Mouse (Mus musculus) embryonic facial prominence, embryonic 11.5 days (tissue): Measurements from ENCODE around the gene Adam1a. TPM values are rescaled to one million over a fixed set of nuclear protein-coding genes. Genes with fewer than 3 reads are reported as not detected.

ENCODE experiments used
- ATAC-seq: fragments of 200-750 bp; cut with Nextera tagmentation; replicated peaks from 2 replicates; pipeline ENCODE4 v1.8.0; 2017; ENCODE audit warnings: low read depth; ENCODE audit not compliant: insufficient number of reproducible peaks, low FRiP score, low TSS enrichment
- DNase-seq: peaks from one replicate; pipeline ENCODE4 v3.0.0-alpha.2; 2015; ENCODE audit warnings: low spot score
- H3K27ac ChIP-seq: fragments of 300-500 bp; sonication (generic); replicated peaks from 2 replicates; pipeline ENCODE4 v1.5.1; 2014; ENCODE audit warnings: mild to moderate bottlenecking, low read depth, low read length, control low read depth
- H3K27me3 ChIP-seq: fragments of 300-500 bp; sonication (generic); 2 replicates; pipeline ENCODE4 v1.6.1; 2014; ENCODE audit warnings: mild to moderate bottlenecking, low read length, moderate library complexity, mixed read lengths; ENCODE audit not compliant: control insufficient read depth, insufficient read depth
- H3K36me3 ChIP-seq: fragments of 300-500 bp; sonication (generic); replicated peaks from 2 replicates; pipeline ENCODE4 v1.6.1; 2014; ENCODE audit warnings: low read depth, mild to moderate bottlenecking, low read length, moderate library complexity, mixed read lengths; ENCODE audit not compliant: control insufficient read depth, insufficient read depth
- H3K4me1 ChIP-seq: fragments of 300-500 bp; sonication (generic); 2 replicates; pipeline ENCODE4 v1.6.1; 2014; ENCODE audit warnings: low read length, mixed read lengths; ENCODE audit not compliant: control insufficient read depth, insufficient read depth
- H3K4me2 ChIP-seq: fragments of 300-500 bp; sonication (generic); 2 replicates; pipeline ENCODE4 v1.6.1; 2014; ENCODE audit warnings: low read depth, mild to moderate bottlenecking, control low read depth, low read length, moderate library complexity
- H3K4me3 ChIP-seq: fragments of 300-500 bp; sonication (generic); 2 replicates; pipeline ENCODE4 v1.5.1; 2014; ENCODE audit warnings: low read depth, low read length, control low read depth
- H3K9ac ChIP-seq: fragments of 300-500 bp; sonication (generic); replicated peaks from 2 replicates; pipeline ENCODE4 v1.6.1; 2014; ENCODE audit warnings: mild to moderate bottlenecking, control low read depth, low read length
- H3K9me3 ChIP-seq: fragments of 300-500 bp; sonication (generic); replicated peaks from 2 replicates; pipeline ENCODE4 v1.6.1; 2016; ENCODE audit warnings: mild to moderate bottlenecking, low read length, inconsistent platforms, mixed read lengths; ENCODE audit not compliant: control insufficient read depth
- WGBS: fragments of 180-500 bp; shearing (Covaris S2); extraction: QIAGEN DNeasy Blood & Tissue Kit; methylation state at CpG from one replicate; pipeline ENCODE4 v1.1.7; 2014; 5-methylcytosine and 5-hydroxymethylcytosine counted together
- polyA plus RNA-seq: library from polyadenylated mRNA; unstranded; fragments of >200 nt; fragmentation: Nextera tagmentation; extraction: Ambion mirVana; gene quantifications from 2 replicates; pipeline ENCODE4 v1.2.1, GENCODE M21; 2014

Gene Adam1a
- polyA plus RNA-seq, 1 experiment from 2014 or later: 1.5 TPM

DNA sequence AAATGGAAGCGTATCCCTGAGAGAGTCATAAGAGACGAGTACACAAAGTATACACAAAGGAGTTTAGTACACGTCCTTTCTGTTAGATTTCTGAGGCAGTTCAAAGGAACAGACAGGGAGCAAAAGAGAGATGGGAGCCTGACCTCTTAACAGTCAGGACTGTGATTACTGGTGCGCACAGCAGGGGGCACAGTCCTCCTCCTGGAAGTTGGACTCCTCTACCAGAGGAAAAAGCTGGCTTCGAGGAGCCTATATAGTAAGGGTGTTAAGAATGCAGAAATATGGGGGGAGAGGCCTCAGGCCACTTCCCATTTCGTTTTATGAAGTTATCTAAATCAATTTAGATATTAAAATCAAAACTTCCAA is 1.2 kb upstream of the Adam1a start:
- H3K27ac ChIP-seq: peak overlapping the region; percentile 89; the same call in 1 of the 2 replicates
- no peaks in the 10 kb centered on the region for H3K4me1 ChIP-seq
- H3K4me3 ChIP-seq: peak overlapping the region; percentile 72
- no peaks in the 10 kb centered on the region for H3K36me3 ChIP-seq
- peak overlapping the region; percentile 45 for H3K4me2 ChIP-seq
- peak; percentile 67 for DNase-seq
- no peaks in the 10 kb centered on the region for H3K9me3 ChIP-seq
- WGBS: 43% methylated on average over 6 of the region's 6 CpGs
- H3K9ac ChIP-seq: peak overlapping the region; percentile 80
- no peak for ATAC-seq
- H3K27me3 ChIP-seq: no peaks in the 10 kb centered on the region

DNA sequence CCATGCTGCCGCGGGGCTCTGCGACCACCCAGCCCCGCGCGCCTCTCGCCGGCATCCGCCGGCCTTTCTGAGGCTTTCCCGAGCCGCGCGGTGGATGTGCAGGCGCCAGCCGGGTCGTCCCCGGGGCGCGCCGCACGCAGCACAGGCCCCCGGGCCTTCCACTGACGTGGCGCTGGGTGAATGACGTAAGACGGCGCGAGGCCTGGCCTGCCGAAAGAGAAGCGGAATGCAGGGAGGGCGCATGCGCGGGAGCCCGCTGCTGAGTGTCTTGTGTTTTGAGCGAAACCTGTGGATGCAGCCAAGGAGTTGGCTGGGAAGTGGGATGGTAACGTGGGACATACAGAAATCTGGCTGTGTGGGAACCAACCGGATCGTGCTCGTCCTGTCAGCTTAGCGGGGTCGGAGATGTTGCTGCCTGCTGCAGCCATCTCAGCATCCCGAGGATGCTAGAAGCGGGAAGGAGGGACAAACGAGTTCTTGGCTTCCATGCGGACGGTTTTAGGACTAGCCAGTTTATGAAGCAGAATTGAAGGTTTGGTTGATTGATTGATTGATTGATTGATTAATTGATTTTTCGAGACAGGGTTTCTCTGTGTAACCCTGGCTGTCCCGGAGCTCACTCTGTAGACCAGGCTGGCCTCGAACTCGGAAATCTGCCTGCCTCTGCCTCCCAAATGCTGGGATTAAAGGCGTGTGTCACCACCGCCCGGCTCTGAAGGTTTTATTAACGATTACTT is 679 bp upstream of the Adam1a start, which contains the start of gene Mapkapk5:
Gene Mapkapk5, minus strand, starts transcription at position 113 of the 737 bp plus-strand sequence.
- 2% methylated on average over 53 of the region's 55 CpGs for whole genome bisulfite sequencing
- ATAC-seq (peak; percentile 93), DNase-seq (peak; percentile 97)
- H3K4me3 ChIP-seq: peak within 1 kb of the TSS; percentile 72
- no peaks in the 10 kb centered on the region for H3K27me3 ChIP-seq
- peak within 1 kb of the TSS; percentile 87 for H3K4me2 ChIP-seq
- no peaks in the 10 kb centered on the region for H3K36me3 ChIP-seq
- peak within 1 kb of the TSS; percentile 89 for H3K27ac ChIP-seq
- H3K9ac ChIP-seq: peak within 1 kb of the TSS; percentile 80
- H3K9me3 ChIP-seq: no peaks in the 10 kb centered on the region
- H3K4me1 ChIP-seq: no peaks in the 10 kb centered on the region

GRCm38 (mm10) chr5:121543370-121543769 is 1.9 kb downstream of the Adam1a start:
- 83% methylated on average over 3 of the region's 3 CpGs for WGBS
- Histone ChIP-seq H3K9me3 (no peaks in the 10 kb centered on the region), H3K4me2 (no peak overlapping the region), H3K4me1 (no peaks in the 10 kb centered on the region), H3K4me3 (no peak overlapping the region), H3K9ac (no peak overlapping the region), H3K27me3 (no peaks in the 10 kb centered on the region), H3K27ac (no peak overlapping the region), H3K36me3 (no peaks in the 10 kb centered on the region)
- DNase-seq (no peak), ATAC-seq (no peak)

DNA sequence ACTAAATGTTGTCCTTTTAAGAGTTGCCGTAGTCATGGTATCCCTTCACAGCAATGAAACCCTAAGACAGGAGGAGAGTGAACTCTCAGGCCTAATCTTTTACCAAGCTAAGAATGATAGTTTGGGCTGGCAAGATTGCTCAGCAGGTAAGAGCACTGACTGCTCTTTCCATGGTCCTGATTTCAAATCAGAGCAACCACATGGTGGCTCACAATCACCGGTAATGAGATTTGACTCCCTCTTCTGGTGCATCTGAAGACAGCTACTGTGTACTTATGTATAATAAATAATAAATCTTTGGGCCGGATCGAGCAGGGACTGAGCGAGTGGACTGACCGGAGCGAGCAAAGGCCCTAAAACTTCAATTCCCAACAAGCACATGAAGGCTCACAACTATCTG is 4.0 kb downstream of the Adam1a start:
- ATAC-seq: no peak
- H3K9ac ChIP-seq: no peak overlapping the region
- H3K4me2 ChIP-seq: no peak overlapping the region
- 88% methylated on average over 7 of the region's 7 CpGs for WGBS
- no peak overlapping the region for H3K27ac ChIP-seq
- no peaks in the 10 kb centered on the region for H3K4me1 ChIP-seq
- no peak for DNase-seq
- H3K4me3 ChIP-seq: no peak overlapping the region
- no peaks in the 10 kb centered on the region for H3K27me3 ChIP-seq
- no peaks in the 10 kb centered on the region for H3K9me3 ChIP-seq
- no peaks in the 10 kb centered on the region for H3K36me3 ChIP-seq

DNA sequence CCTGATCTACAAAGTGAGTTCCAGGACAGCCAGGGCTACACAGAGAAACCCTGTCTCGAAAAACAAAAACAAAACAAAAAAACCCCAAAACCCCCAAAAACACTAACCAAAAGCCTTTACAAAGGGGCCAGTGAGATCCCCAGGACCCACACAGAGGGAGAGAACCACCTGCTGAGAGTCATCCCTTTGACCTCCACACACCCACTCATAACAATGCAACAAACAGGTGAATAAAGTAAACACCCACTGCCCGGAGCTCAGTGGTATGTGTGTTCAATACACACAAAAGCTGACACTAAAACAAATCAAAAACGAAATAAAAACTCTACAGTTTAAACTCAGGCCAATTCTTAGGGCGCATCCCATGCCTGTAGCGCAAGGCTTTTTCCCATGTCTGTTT is 5.2 kb downstream of the Adam1a start:
- no peak overlapping the region for H3K4me2 ChIP-seq
- H3K9ac ChIP-seq: no peak overlapping the region
- 88% methylated on average over 5 of the region's 5 CpGs for WGBS
- no peak overlapping the region for H3K4me3 ChIP-seq
- H3K9me3 ChIP-seq: no peaks in the 10 kb centered on the region
- no peak for ATAC-seq
- H3K27ac ChIP-seq: no peak overlapping the region
- no peaks in the 10 kb centered on the region for H3K4me1 ChIP-seq
- no peaks in the 10 kb centered on the region; the same call in 1 of the 2 replicates for H3K36me3 ChIP-seq
- H3K27me3 ChIP-seq: no peaks in the 10 kb centered on the region
- DNase-seq: no peak

DNA sequence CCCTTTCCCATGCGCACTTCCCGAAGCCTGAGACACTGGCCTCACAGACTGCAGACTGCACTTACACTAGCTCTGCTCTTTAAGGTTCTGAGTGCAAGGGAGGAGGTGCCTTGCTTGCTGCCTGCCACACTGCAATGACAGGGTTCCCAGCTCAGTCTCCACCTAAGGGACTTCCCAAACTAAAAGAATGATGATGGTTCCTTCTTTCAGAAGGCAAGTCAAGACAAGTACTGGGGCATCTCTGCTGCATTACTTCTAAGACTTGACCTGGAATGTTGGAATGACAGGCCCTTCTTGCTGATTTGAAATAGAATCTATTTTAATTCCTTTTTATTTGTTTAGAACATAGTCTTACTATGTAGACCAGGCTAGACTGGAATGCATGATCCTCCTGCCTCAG is 7.7 kb downstream of the Adam1a start:
- no peaks in the 10 kb centered on the region for H3K27me3 ChIP-seq
- DNase-seq: no peak
- no peak overlapping the region for H3K4me2 ChIP-seq
- no peak for ATAC-seq
- H3K27ac ChIP-seq: no peak overlapping the region
- H3K4me1 ChIP-seq: no peaks in the 10 kb centered on the region
- no peak overlapping the region for H3K9ac ChIP-seq
- no peak overlapping the region for H3K4me3 ChIP-seq
- H3K9me3 ChIP-seq: no peaks in the 10 kb centered on the region
- WGBS: 87% methylated on average over 2 of the region's 2 CpGs
- no peaks in the 10 kb centered on the region; the same call in 1 of the 2 replicates for H3K36me3 ChIP-seq

- WGBS: 69% methylated on average over 7 of the region's 7 CpGs
- Histone ChIP-seq H3K4me3 (no peak overlapping the region), H3K4me1 (no peaks in the 10 kb centered on the region), H3K9me3 (no peaks in the 10 kb centered on the region), H3K36me3 (no peaks in the 10 kb centered on the region; the same call in none of the 2 replicates), H3K27ac (no peak overlapping the region), H3K27me3 (no peaks in the 10 kb centered on the region), H3K9ac (no peak overlapping the region), H3K4me2 (no peak overlapping the region)
- ATAC-seq (no peak), DNase-seq (no peak)
Measured at GRCm38 (mm10) chr5:121536921-121537555, 8.2 kb downstream of the Adam1a start.

GRCm38 (mm10) chr5:121535116-121535515 is 10.2 kb downstream of the Adam1a start:
- 96% methylated on average over 3 of the region's 3 CpGs for WGBS
- H3K27ac ChIP-seq: no peak overlapping the region
- H3K9me3 ChIP-seq: no peaks in the 10 kb centered on the region
- no peak overlapping the region for H3K4me2 ChIP-seq
- H3K4me3 ChIP-seq: no peak overlapping the region
- no peak overlapping the region for H3K9ac ChIP-seq
- no peak for ATAC-seq
- no peak for DNase-seq
- no peaks in the 10 kb centered on the region for H3K27me3 ChIP-seq
- no peaks in the 10 kb centered on the region for H3K4me1 ChIP-seq
- H3K36me3 ChIP-seq: peaks cover 9% of the 10 kb centered on the region
